Mouse (Mus musculus): ENCODE results near the gene Add3. TPM values are rescaled to one million over a fixed set of nuclear protein-coding genes. Genes with fewer than 3 reads are reported as not detected.

Add3 gene
- polyA plus RNA-seq, 1 experiment from 2014 or later = 28.6 TPM

GRCm38 (mm10) chr19:53226651-53227050 is 86.4 kb downstream of the Add3 start:
- no peak for ATAC-seq (ENCODE audit: low FRiP score, low TSS enrichment)
- no peak for DNase-seq
- Histone ChIP-seq H3K9ac (replicated peaks; ENCODE audit: low read length) (no peak overlapping the region), H3K9me3 (ENCODE audit: control insufficient read depth, low read length) (no peaks in the 10 kb centered on the region), H3K4me1 (ENCODE audit: control insufficient read depth, insufficient read depth, low read length) (0 out of 2 replicates have a peak, but pooled peaks cover 4% of the 10 kb centered on the region), H3K27me3 (ENCODE audit: control insufficient read depth, insufficient read depth, low read length) (no peaks in the 10 kb centered on the region), H3K36me3 (ENCODE audit: control insufficient read depth, insufficient read depth, low read length) (no peaks in the 10 kb centered on the region), H3K4me2 (ENCODE audit: low read length) (no peak overlapping the region), H3K27ac (replicated peaks; ENCODE audit: low read depth, low read length) (no peak overlapping the region), H3K4me3 (replicated peaks; ENCODE audit: low read depth, low read length) (no peak overlapping the region)
- whole genome bisulfite sequencing = 87% methylated on average over 13 of the region's 13 CpGs

GRCm38 (mm10) chr19:53228064-53228794 is 88.0 kb downstream of the Add3 start:
- H3K4me1 ChIP-seq (ENCODE audit: control insufficient read depth, insufficient read depth, low read length) = 0 out of 2 replicates have a peak, but pooled peaks cover 4% of the 10 kb centered on the region
- ATAC-seq (ENCODE audit: low FRiP score, low TSS enrichment) (no peak), DNase-seq (no peak)
- no peak overlapping the region for H3K27ac ChIP-seq (replicated peaks; ENCODE audit: low read depth, low read length)
- no peak overlapping the region for H3K4me3 ChIP-seq (replicated peaks; ENCODE audit: low read depth, low read length)
- peaks cover 3% of the 10 kb centered on the region for H3K36me3 ChIP-seq (ENCODE audit: control insufficient read depth, insufficient read depth, low read length)
- no peak overlapping the region for H3K9ac ChIP-seq (replicated peaks; ENCODE audit: low read length)
- no peaks in the 10 kb centered on the region for H3K27me3 ChIP-seq (ENCODE audit: control insufficient read depth, insufficient read depth, low read length)
- H3K4me2 ChIP-seq (ENCODE audit: low read length) = no peak overlapping the region
- 87% methylated on average over 7 of the region's 7 CpGs for WGBS
- no peaks in the 10 kb centered on the region for H3K9me3 ChIP-seq (ENCODE audit: control insufficient read depth, low read length)

GRCm38 (mm10) chr19:53230942-53231815 is 90.9 kb downstream of the Add3 start:
- ATAC-seq (ENCODE audit: low FRiP score, low TSS enrichment) (no peak), DNase-seq (no peak)
- H3K9me3 ChIP-seq (ENCODE audit: control insufficient read depth, low read length) = no peaks in the 10 kb centered on the region
- H3K27ac ChIP-seq (replicated peaks; ENCODE audit: low read depth, low read length) = no peak overlapping the region
- peaks cover 8% of the 10 kb centered on the region for H3K36me3 ChIP-seq (ENCODE audit: control insufficient read depth, insufficient read depth, low read length)
- no peak overlapping the region for H3K4me3 ChIP-seq (replicated peaks; ENCODE audit: low read depth, low read length)
- 0 out of 2 replicates have a peak, but pooled peaks cover 4% of the 10 kb centered on the region for H3K4me1 ChIP-seq (ENCODE audit: control insufficient read depth, insufficient read depth, low read length)
- whole genome bisulfite sequencing = 81% methylated on average over 11 of the region's 11 CpGs
- no peak overlapping the region for H3K4me2 ChIP-seq (ENCODE audit: low read length)
- H3K27me3 ChIP-seq (ENCODE audit: control insufficient read depth, insufficient read depth, low read length) = no peaks in the 10 kb centered on the region
- no peak overlapping the region for H3K9ac ChIP-seq (replicated peaks; ENCODE audit: low read length)

- Histone ChIP-seq H3K9me3 (ENCODE audit: control insufficient read depth, low read length) (no peaks in the 10 kb centered on the region), H3K4me1 (ENCODE audit: control insufficient read depth, insufficient read depth, low read length) (0 out of 2 replicates have a peak, but pooled peaks cover 4% of the 10 kb centered on the region), H3K27me3 (ENCODE audit: control insufficient read depth, insufficient read depth, low read length) (no peaks in the 10 kb centered on the region), H3K4me2 (ENCODE audit: low read length) (no peak overlapping the region), H3K9ac (replicated peaks; ENCODE audit: low read length) (no peak overlapping the region), H3K36me3 (ENCODE audit: control insufficient read depth, insufficient read depth, low read length) (peaks cover 11% of the 10 kb centered on the region), H3K27ac (replicated peaks; ENCODE audit: low read depth, low read length) (no peak overlapping the region), H3K4me3 (replicated peaks; ENCODE audit: low read depth, low read length) (no peak overlapping the region)
- WGBS = 89% methylated on average over 7 of the region's 7 CpGs
- no peak for ATAC-seq (ENCODE audit: low FRiP score, low TSS enrichment)
- DNase-seq = no peak
These were observed 93.3 kb downstream of the Add3 start for GRCm38 (mm10) chr19:53233586-53233985.

- no peak overlapping the region for H3K4me3 ChIP-seq (replicated peaks; ENCODE audit: low read depth, low read length)
- H3K4me2 ChIP-seq (ENCODE audit: low read length) = no peak overlapping the region
- no peak overlapping the region for H3K9ac ChIP-seq (replicated peaks; ENCODE audit: low read length)
- H3K27me3 ChIP-seq (ENCODE audit: control insufficient read depth, insufficient read depth, low read length) = no peaks in the 10 kb centered on the region
- no peaks in the 10 kb centered on the region for H3K4me1 ChIP-seq (ENCODE audit: control insufficient read depth, insufficient read depth, low read length)
- H3K27ac ChIP-seq (replicated peaks; ENCODE audit: low read depth, low read length) = no peak overlapping the region
- H3K36me3 ChIP-seq (ENCODE audit: control insufficient read depth, insufficient read depth, low read length) = no peaks in the 10 kb centered on the region
- ATAC-seq (ENCODE audit: low FRiP score, low TSS enrichment) (no peak), DNase-seq (no peak)
- H3K9me3 ChIP-seq (ENCODE audit: control insufficient read depth, low read length) = no peaks in the 10 kb centered on the region
- WGBS = 89% methylated on average over 6 of the region's 6 CpGs
These were observed 101.6 kb downstream of the Add3 start for GRCm38 (mm10) chr19:53241806-53242205.

GRCm38 (mm10) chr19:53243956-53244355 is 103.7 kb downstream of the Add3 start:
- Histone ChIP-seq H3K36me3 (ENCODE audit: control insufficient read depth, insufficient read depth, low read length) (no peaks in the 10 kb centered on the region), H3K4me1 (ENCODE audit: control insufficient read depth, insufficient read depth, low read length) (no peaks in the 10 kb centered on the region), H3K27ac (replicated peaks; ENCODE audit: low read depth, low read length) (no peak overlapping the region), H3K4me2 (ENCODE audit: low read length) (no peak overlapping the region), H3K9ac (replicated peaks; ENCODE audit: low read length) (no peak overlapping the region), H3K9me3 (ENCODE audit: control insufficient read depth, low read length) (no peaks in the 10 kb centered on the region), H3K27me3 (ENCODE audit: control insufficient read depth, insufficient read depth, low read length) (no peaks in the 10 kb centered on the region), H3K4me3 (replicated peaks; ENCODE audit: low read depth, low read length) (no peak overlapping the region)
- WGBS = 81% methylated on average over 10 of the region's 10 CpGs
- DNase-seq (no peak), ATAC-seq (ENCODE audit: low FRiP score, low TSS enrichment) (no peak)

GRCm38 (mm10) chr19:53247558-53247957 is 107.3 kb downstream of the Add3 start:
- H3K4me2 ChIP-seq (ENCODE audit: low read length) = no peak overlapping the region
- H3K4me1 ChIP-seq (ENCODE audit: control insufficient read depth, insufficient read depth, low read length) = no peaks in the 10 kb centered on the region
- H3K36me3 ChIP-seq (ENCODE audit: control insufficient read depth, insufficient read depth, low read length) = no peaks in the 10 kb centered on the region
- H3K27me3 ChIP-seq (ENCODE audit: control insufficient read depth, insufficient read depth, low read length) = no peaks in the 10 kb centered on the region
- DNase-seq = no peak
- no peak overlapping the region for H3K4me3 ChIP-seq (replicated peaks; ENCODE audit: low read depth, low read length)
- H3K9ac ChIP-seq (replicated peaks; ENCODE audit: low read length) = no peak overlapping the region
- WGBS = 65% methylated on average over 2 of the region's 2 CpGs
- no peaks in the 10 kb centered on the region for H3K9me3 ChIP-seq (ENCODE audit: control insufficient read depth, low read length)
- ATAC-seq (ENCODE audit: low FRiP score, low TSS enrichment) = no peak
- no peak overlapping the region for H3K27ac ChIP-seq (replicated peaks; ENCODE audit: low read depth, low read length)

GRCm38 (mm10) chr19:53248023-53248494 is 107.8 kb downstream of the Add3 start:
- Histone ChIP-seq H3K27ac (replicated peaks; ENCODE audit: low read depth, low read length) (no peak overlapping the region), H3K4me2 (ENCODE audit: low read length) (peak overlapping the region; percentile 36), H3K4me1 (ENCODE audit: control insufficient read depth, insufficient read depth, low read length) (no peaks in the 10 kb centered on the region), H3K27me3 (ENCODE audit: control insufficient read depth, insufficient read depth, low read length) (no peaks in the 10 kb centered on the region), H3K36me3 (ENCODE audit: control insufficient read depth, insufficient read depth, low read length) (no peaks in the 10 kb centered on the region), H3K9ac (replicated peaks; ENCODE audit: low read length) (no peak overlapping the region), H3K9me3 (ENCODE audit: control insufficient read depth, low read length) (no peaks in the 10 kb centered on the region), H3K4me3 (replicated peaks; ENCODE audit: low read depth, low read length) (no peak overlapping the region)
- WGBS = 10% methylated on average over 11 of the region's 11 CpGs
- DNase-seq (peak; percentile 89), ATAC-seq (ENCODE audit: low FRiP score, low TSS enrichment) (0 out of 2 replicates have a peak, but pooled peaks have one; percentile 27)

Data from midbrain, embryonic 14.5 days (tissue).